23 mouse cellular contexts compared by ENCODE assay signal in the genomic region with DNA sequence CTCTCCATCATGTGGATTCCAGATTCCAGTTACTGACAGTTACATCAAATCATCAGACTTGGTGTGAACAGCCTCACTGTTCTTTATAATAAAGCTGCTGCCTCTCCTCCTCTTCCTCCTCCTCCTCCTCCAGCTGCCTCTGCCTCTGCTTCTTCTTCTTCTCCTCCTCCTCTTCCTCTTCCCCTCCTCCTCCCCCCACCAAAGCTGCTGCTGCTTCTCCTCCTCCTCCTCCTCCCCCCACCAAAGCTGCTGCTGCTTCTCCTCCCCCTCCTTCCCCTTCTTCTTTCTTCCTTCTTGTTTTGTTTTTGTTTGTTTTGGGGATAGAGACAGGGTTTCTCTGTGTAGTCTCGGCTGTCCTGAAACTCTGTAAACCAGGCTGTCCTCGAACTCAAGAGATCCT. TPM values are rescaled to one million over a fixed set of nuclear protein-coding genes. Genes with fewer than 3 reads are reported as not detected.
A peak's percentile ranks its signal among the peaks of the same experiment; 100 is the strongest.
DNase-seq lines count a peak whose midpoint lies in the region; ATAC-seq and TF ChIP-seq lines count a peak whose summit lies in the region.
"Had no signal": no experiment of that assay in that cellular context is flagged by ENCODE, and none has a peak within 500 bp of the region (broad histone marks: within the 10 kb centered on the region; RNA-seq: fewer than 3 reads in every experiment).

No protein-coding gene starts in this region.

- TF ChIP-seq CTCF in bone marrow, adult 2 months (IDR thresholded peaks at IDR 0.05; ENCODE audit: control insufficient read depth, insufficient read depth, low read length) = no peak

- TF ChIP-seq POLR2A in bone marrow, adult 2 months (IDR thresholded peaks at IDR 0.05; ENCODE audit: borderline replicate concordance, control insufficient read depth, low read depth, low read length) = no peak

- no peak overlapping the region for H3K9ac ChIP-seq in liver, embryonic 15.5 days
- H3K9ac ChIP-seq in kidney, embryonic 16.5 days (replicated peaks; ENCODE audit: low read length) = no peak overlapping the region
- H3K9ac ChIP-seq: embryonic facial prominence, embryonic 12.5 days had no signal

- peaks cover 7% of the 10 kb centered on the region; the same call in 1 of the 2 replicates for H3K9me3 ChIP-seq in megakaryocyte, embryonic 14.5 days
- H3K9me3 ChIP-seq in liver, embryonic 15.5 days (replicated peaks) = no peaks in the 10 kb centered on the region
- H3K9me3 ChIP-seq in kidney, embryonic 16.5 days (ENCODE audit: low read length) = no peaks in the 10 kb centered on the region; the same call in 1 of the 2 replicates
- H3K9me3 ChIP-seq: limb, embryonic 10.5 days had no signal

- DNase-seq in 416B (ENCODE audit: low read depth) = peak; percentile 26
- DNase-seq in frontal cortex, adult 2 months (ENCODE audit: extremely low spot score in 1 of 2, low spot score in 1 of 2) = no peak
- DNase-seq in urinary bladder, postnatal 25 days (ENCODE audit: low spot score) = no peak
- DNase-seq: adrenal gland, adult 2 months; cerebellum, adult 11 months; cerebellum, postnatal 10 days; gastrocnemius, postnatal 25 days; kidney, adult 11 months; kidney, postnatal 10 days; lung, adult 18-20 months; lung, postnatal 14 days; right cerebral cortex, adult 18-20 months had no signal

- no peak overlapping the region; the same call in 1 of the 2 replicates for H3K4me2 ChIP-seq in liver, embryonic 15.5 days
- no peak overlapping the region for H3K4me2 ChIP-seq in kidney, embryonic 16.5 days (replicated peaks; ENCODE audit: low read depth, low read length)
- H3K4me2 ChIP-seq: embryonic facial prominence, embryonic 12.5 days had no signal

- WGBS in bone marrow, adult 2 months = 5% methylated on average over 2 of the region's 2 CpGs
- WGBS in liver, embryonic 15.5 days (ENCODE audit: insufficient replicate concordance) = 23% methylated on average over 2 of the region's 2 CpGs
- WGBS in kidney, embryonic 16.5 days = 34% methylated on average over 2 of the region's 2 CpGs

- H3K4me1 ChIP-seq in megakaryocyte, embryonic 14.5 days = peaks cover 16% of the 10 kb centered on the region
- peaks cover 1% of the 10 kb centered on the region; the same call in 1 of the 2 replicates for H3K4me1 ChIP-seq in bone marrow, adult 2 months (ENCODE audit: control insufficient read depth, insufficient read depth, low read length)
- H3K4me1 ChIP-seq in liver, embryonic 15.5 days (replicated peaks) = peaks cover 7% of the 10 kb centered on the region; the same call in 1 of the 2 replicates
- no peaks in the 10 kb centered on the region for H3K4me1 ChIP-seq in kidney, embryonic 16.5 days (ENCODE audit: insufficient read depth, low read length)
- H3K4me1 ChIP-seq: embryonic facial prominence, embryonic 12.5 days; limb, embryonic 10.5 days had no signal

- no peaks in the 10 kb centered on the region for H3K36me3 ChIP-seq in megakaryocyte, embryonic 14.5 days (replicated peaks; ENCODE audit: low read length)
- H3K36me3 ChIP-seq in liver, embryonic 15.5 days (replicated peaks) = no peaks in the 10 kb centered on the region
- no peaks in the 10 kb centered on the region for H3K36me3 ChIP-seq in kidney, embryonic 16.5 days (ENCODE audit: insufficient read depth, low read length)
- H3K36me3 ChIP-seq: embryonic facial prominence, embryonic 12.5 days; limb, embryonic 10.5 days had no signal

- H3K27ac ChIP-seq in bone marrow, adult 2 months (ENCODE audit: control insufficient read depth, insufficient read depth, low read depth, low read length, poor library complexity) = peak overlapping the region; percentile 77
- H3K27ac ChIP-seq in liver, embryonic 15.5 days (replicated peaks) = 0 out of 2 replicates have a peak overlapping the region, but pooled peaks have one; percentile 38
- no peak overlapping the region for H3K27ac ChIP-seq in kidney, embryonic 16.5 days (ENCODE audit: low read length)
- H3K27ac ChIP-seq: embryonic facial prominence, embryonic 12.5 days; layer of hippocampus, adult 2 months; limb, embryonic 10.5 days; stomach, postnatal 0 days had no signal

- ATAC-seq in megakaryocyte, adult 5-6 weeks (ENCODE audit: poor library complexity, severe bottlenecking) = no peak; the same call in 1 of the 2 replicates
- no peak for ATAC-seq in liver, embryonic 15.5 days (ENCODE audit: insufficient read depth)
- no peak for ATAC-seq in kidney, embryonic 16.5 days (ENCODE audit: low FRiP score, low TSS enrichment)
- ATAC-seq: forebrain, embryonic 14.5 days had no signal

- H3K4me3 ChIP-seq in megakaryocyte, embryonic 14.5 days (replicated peaks) = peak overlapping the region; percentile 76
- peak overlapping the region; percentile 60 for H3K4me3 ChIP-seq in bone marrow, adult 2 months (replicated peaks; ENCODE audit: control insufficient read depth, low read depth, low read length)
- no peak overlapping the region for H3K4me3 ChIP-seq in liver, embryonic 15.5 days (replicated peaks)
- H3K4me3 ChIP-seq in kidney, embryonic 16.5 days (ENCODE audit: low read length) = no peak overlapping the region
- H3K4me3 ChIP-seq: embryonic facial prominence, embryonic 12.5 days; erythroblast, embryonic 14.5 days; layer of hippocampus, adult 2 months; limb, embryonic 10.5 days had no signal

- H3K27me3 ChIP-seq in megakaryocyte, embryonic 14.5 days (replicated peaks) = peaks cover 3% of the 10 kb centered on the region
- no peaks in the 10 kb centered on the region for H3K27me3 ChIP-seq in liver, embryonic 15.5 days
- H3K27me3 ChIP-seq in kidney, embryonic 16.5 days (ENCODE audit: insufficient read depth, low read length) = no peaks in the 10 kb centered on the region
- H3K27me3 ChIP-seq: embryonic facial prominence, embryonic 12.5 days had no signal

RNA-seq across cellular contexts. Expression of a gene that starts 17.1 kb away (rescaled TPM):
- polyA plus RNA-seq in megakaryocyte, embryonic 14.5 days (2012; ENCODE audit: insufficient read depth, low replicate concordance) = 8.5 and 14.3 TPM in 2 replicates
- total RNA-seq in megakaryocyte, adult 5-6 weeks (2015) = 218 and 236 TPM in 2 replicates
- 46.5 and 76.5 TPM in 2 replicates for total RNA-seq in megakaryocyte, adult 5-6 weeks (2017)
- polyA plus RNA-seq in bone marrow, adult 2 months (2011; ENCODE audit: insufficient read depth, insufficient read length, low replicate concordance, missing spikeins) = 22.3 and 55.4 TPM in 2 replicates
- 6.1 and 7.9 TPM in 2 replicates for polyA plus RNA-seq in liver, embryonic 15.5 days (2015; fragmentation: Nextera tagmentation; extraction: Ambion mirVana)
- polyA plus RNA-seq in kidney, embryonic 16.5 days (2015; fragmentation: Nextera tagmentation; extraction: Ambion mirVana) = 15.2 and 20.9 TPM in 2 replicates
- polyA plus RNA-seq in frontal cortex, adult 2 months (2012; rRNA removed) = 33.5 and 35.3 TPM in 2 replicates

Comparison
In these comparisons a context has a peak if more than half of its experiments do, and no peak if none do; other contexts are left out.
1. H3K4me3 ChIP-seq: peak in megakaryocyte, embryonic 14.5 days (single experiment) and bone marrow, adult 2 months (single experiment); none in liver, embryonic 15.5 days (single experiment) and kidney, embryonic 16.5 days (single experiment).